Mouse (Mus musculus): ENCODE data around the gene Arrb2. TPM values are rescaled to one million over a fixed set of nuclear protein-coding genes. Genes with fewer than 3 reads are reported as not detected.

The Arrb2 gene
- polyA plus RNA-seq, 1 experiment, result 39.6 TPM

GRCm38 (mm10) chr11:70447373-70447772, 14.9 kb downstream of the Arrb2 start:
- Histone ChIP-seq H3K4me3 (ENCODE audit: low read depth, low read length) (no peak overlapping the region), H3K36me3 (ENCODE audit: control insufficient read depth, insufficient read depth, low read length, poor library complexity, severe bottlenecking) (no peaks in the 10 kb centered on the region), H3K27me3 (ENCODE audit: control insufficient read depth, insufficient read depth, low read length, poor library complexity, severe bottlenecking) (no peaks in the 10 kb centered on the region), H3K9ac (ENCODE audit: low read depth, poor library complexity, severe bottlenecking) (no peak overlapping the region), H3K9me3 (replicated peaks; ENCODE audit: control insufficient read depth, insufficient read depth, low read length, poor library complexity, severe bottlenecking) (no peaks in the 10 kb centered on the region), H3K4me1 (ENCODE audit: control insufficient read depth, insufficient read depth, low read length) (no peaks in the 10 kb centered on the region), H3K27ac (ENCODE audit: insufficient read depth, low read length) (no peak overlapping the region)
- TF ChIP-seq EP300 (IDR thresholded peaks at IDR 0.05; ENCODE audit: insufficient read depth, low read depth, low read length) (no peak), POLR2A (IDR thresholded peaks at IDR 0.05; ENCODE audit: insufficient read depth, low read length) (no peak), CTCF (IDR thresholded peaks at IDR 0.05; ENCODE audit: low read depth, low read length) (no peak)

DNA sequence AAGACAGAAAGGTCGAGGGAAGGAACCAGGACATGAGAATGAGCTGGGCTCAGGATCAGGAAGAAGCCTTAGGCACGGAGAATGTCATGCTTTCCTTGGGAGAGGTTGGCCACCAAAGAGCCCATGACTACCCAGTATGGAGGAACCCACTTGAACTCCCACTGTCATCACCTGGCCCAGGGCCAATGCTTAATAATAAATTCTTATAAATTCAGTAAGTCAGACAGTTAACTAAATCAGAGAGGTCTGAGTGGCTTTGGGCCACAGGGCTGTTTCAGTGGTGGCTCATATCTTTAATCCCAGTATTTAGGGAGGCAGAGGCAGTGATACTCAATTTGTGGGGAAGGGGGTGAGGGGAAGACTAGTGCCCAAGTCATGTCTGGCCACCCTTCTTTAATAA, 18.5 kb downstream of the Arrb2 start:
- TF ChIP-seq POLR2A (IDR thresholded peaks at IDR 0.05; ENCODE audit: insufficient read depth, low read length), result no peak
- TF ChIP-seq EP300 (IDR thresholded peaks at IDR 0.05; ENCODE audit: insufficient read depth, low read depth, low read length), result no peak
- TF ChIP-seq CTCF (IDR thresholded peaks at IDR 0.05; ENCODE audit: low read depth, low read length), result no peak
- Histone ChIP-seq H3K4me3 (ENCODE audit: low read depth, low read length) (no peak overlapping the region), H3K4me1 (ENCODE audit: control insufficient read depth, insufficient read depth, low read length) (no peaks in the 10 kb centered on the region), H3K27me3 (ENCODE audit: control insufficient read depth, insufficient read depth, low read length, poor library complexity, severe bottlenecking) (no peaks in the 10 kb centered on the region), H3K36me3 (ENCODE audit: control insufficient read depth, insufficient read depth, low read length, poor library complexity, severe bottlenecking) (peaks cover 10% of the 10 kb centered on the region), H3K9ac (ENCODE audit: low read depth, poor library complexity, severe bottlenecking) (no peak overlapping the region), H3K9me3 (replicated peaks; ENCODE audit: control insufficient read depth, insufficient read depth, low read length, poor library complexity, severe bottlenecking) (no peaks in the 10 kb centered on the region), H3K27ac (ENCODE audit: insufficient read depth, low read length) (peak overlapping the region; percentile 27; the same call in 1 of the 2 replicates)

- H3K4me3 ChIP-seq (ENCODE audit: low read depth, low read length), result peak within 1 kb of the TSS; percentile 81
- peak within 1 kb of the TSS; percentile 39 for H3K27ac ChIP-seq (ENCODE audit: insufficient read depth, low read length)
- H3K9me3 ChIP-seq (replicated peaks; ENCODE audit: control insufficient read depth, insufficient read depth, low read length, poor library complexity, severe bottlenecking), result no peaks in the 10 kb centered on the region
- H3K36me3 ChIP-seq (ENCODE audit: control insufficient read depth, insufficient read depth, low read length, poor library complexity, severe bottlenecking), result peaks cover 10% of the 10 kb centered on the region
- H3K27me3 ChIP-seq (ENCODE audit: control insufficient read depth, insufficient read depth, low read length, poor library complexity, severe bottlenecking), result no peaks in the 10 kb centered on the region
- H3K9ac ChIP-seq (ENCODE audit: low read depth, poor library complexity, severe bottlenecking), result peak within 1 kb of the TSS; percentile 42
- no peaks in the 10 kb centered on the region for H3K4me1 ChIP-seq (ENCODE audit: control insufficient read depth, insufficient read depth, low read length)
- TF ChIP-seq EP300 (IDR thresholded peaks at IDR 0.05; ENCODE audit: insufficient read depth, low read depth, low read length) (peak; percentile 74; the same call in 1 of the 2 replicates), POLR2A (IDR thresholded peaks at IDR 0.05; ENCODE audit: insufficient read depth, low read length) (no peak), CTCF (IDR thresholded peaks at IDR 0.05; ENCODE audit: low read depth, low read length) (peak; percentile 83)
These were observed 19.5 kb downstream of the Arrb2 start, which contains the start of gene Med11 for GRCm38 (mm10) chr11:70451797-70452498. Gene Med11, plus strand, starts transcription at chr11:70451919.

DNA sequence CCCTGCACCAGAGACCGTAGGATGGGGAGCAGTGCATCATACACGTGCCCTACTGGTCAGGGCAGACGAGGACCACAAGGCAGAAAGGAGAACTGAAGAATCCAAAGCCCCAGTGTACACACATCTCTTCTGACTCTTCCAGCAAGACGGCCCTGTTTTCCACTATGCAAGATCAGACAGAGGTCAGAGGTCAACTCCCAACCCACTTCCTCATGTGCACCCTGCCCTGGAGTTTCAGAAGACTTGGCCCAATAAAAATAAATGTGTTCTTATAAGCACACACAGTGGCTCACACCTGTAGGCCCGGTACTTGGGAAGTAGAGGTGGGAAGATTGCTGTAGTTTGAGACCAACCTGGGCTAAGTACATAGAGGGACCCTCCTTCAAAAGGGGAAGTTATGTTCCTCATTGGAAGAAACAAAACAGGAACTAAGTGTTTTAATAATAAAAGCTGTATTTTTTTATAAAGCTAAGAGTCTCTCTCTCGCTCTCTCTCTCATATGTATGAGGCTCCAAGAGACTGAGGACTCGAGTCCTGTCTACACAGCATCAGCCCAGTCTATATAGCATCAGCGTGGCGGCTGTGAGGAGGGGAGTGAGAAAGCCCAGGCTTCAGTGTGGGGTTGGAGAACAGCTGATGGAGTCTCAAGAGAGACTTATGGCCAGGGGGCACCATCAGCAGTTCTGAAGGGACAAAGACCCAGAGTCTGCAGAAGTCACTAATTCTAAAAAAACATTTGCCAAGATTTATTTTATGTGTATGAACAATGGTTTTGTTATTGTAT, 21.0 kb downstream of the Arrb2 start:
- no peak overlapping the region for H3K9ac ChIP-seq (ENCODE audit: low read depth, poor library complexity, severe bottlenecking)
- no peaks in the 10 kb centered on the region for H3K9me3 ChIP-seq (replicated peaks; ENCODE audit: control insufficient read depth, insufficient read depth, low read length, poor library complexity, severe bottlenecking)
- H3K27me3 ChIP-seq (ENCODE audit: control insufficient read depth, insufficient read depth, low read length, poor library complexity, severe bottlenecking), result no peaks in the 10 kb centered on the region
- no peak overlapping the region for H3K27ac ChIP-seq (ENCODE audit: insufficient read depth, low read length)
- H3K36me3 ChIP-seq (ENCODE audit: control insufficient read depth, insufficient read depth, low read length, poor library complexity, severe bottlenecking), result peaks cover 10% of the 10 kb centered on the region
- H3K4me1 ChIP-seq (ENCODE audit: control insufficient read depth, insufficient read depth, low read length), result no peaks in the 10 kb centered on the region
- TF ChIP-seq POLR2A (IDR thresholded peaks at IDR 0.05; ENCODE audit: insufficient read depth, low read length) (no peak), CTCF (IDR thresholded peaks at IDR 0.05; ENCODE audit: low read depth, low read length) (no peak), EP300 (IDR thresholded peaks at IDR 0.05; ENCODE audit: insufficient read depth, low read depth, low read length) (no peak)
- no peak overlapping the region for H3K4me3 ChIP-seq (ENCODE audit: low read depth, low read length)

GRCm38 (mm10) chr11:70458688-70459600, 26.5 kb downstream of the Arrb2 start, which contains the start of gene Zmynd15:
Gene Zmynd15, plus strand, starts transcription at chr11:70459433.
- Histone ChIP-seq H3K9ac (ENCODE audit: low read depth, poor library complexity, severe bottlenecking) (peak within 1 kb of the TSS; percentile 62), H3K4me3 (ENCODE audit: low read depth, low read length) (peak within 1 kb of the TSS; percentile 66), H3K36me3 (ENCODE audit: control insufficient read depth, insufficient read depth, low read length, poor library complexity, severe bottlenecking) (peaks cover 2% of the 10 kb centered on the region), H3K27me3 (ENCODE audit: control insufficient read depth, insufficient read depth, low read length, poor library complexity, severe bottlenecking) (no peaks in the 10 kb centered on the region), H3K4me1 (ENCODE audit: control insufficient read depth, insufficient read depth, low read length) (peaks cover 2% of the 10 kb centered on the region), H3K27ac (ENCODE audit: insufficient read depth, low read length) (no peak within 1 kb of the TSS), H3K9me3 (replicated peaks; ENCODE audit: control insufficient read depth, insufficient read depth, low read length, poor library complexity, severe bottlenecking) (no peaks in the 10 kb centered on the region)
- TF ChIP-seq CTCF (IDR thresholded peaks at IDR 0.05; ENCODE audit: low read depth, low read length) (no peak), EP300 (IDR thresholded peaks at IDR 0.05; ENCODE audit: insufficient read depth, low read depth, low read length) (no peak), POLR2A (IDR thresholded peaks at IDR 0.05; ENCODE audit: insufficient read depth, low read length) (no peak)

Data from ES-Bruce4 (cell line).